Mouse (Mus musculus): ENCODE data around the gene Rabgef1.

Rabgef1 gene

GRCm38 (mm10) chr5:130171956-130172601, 481 bp downstream of the Rabgef1 start:
- no peak for DNase-seq (ENCODE audit: low read depth, low spot score)

DNA sequence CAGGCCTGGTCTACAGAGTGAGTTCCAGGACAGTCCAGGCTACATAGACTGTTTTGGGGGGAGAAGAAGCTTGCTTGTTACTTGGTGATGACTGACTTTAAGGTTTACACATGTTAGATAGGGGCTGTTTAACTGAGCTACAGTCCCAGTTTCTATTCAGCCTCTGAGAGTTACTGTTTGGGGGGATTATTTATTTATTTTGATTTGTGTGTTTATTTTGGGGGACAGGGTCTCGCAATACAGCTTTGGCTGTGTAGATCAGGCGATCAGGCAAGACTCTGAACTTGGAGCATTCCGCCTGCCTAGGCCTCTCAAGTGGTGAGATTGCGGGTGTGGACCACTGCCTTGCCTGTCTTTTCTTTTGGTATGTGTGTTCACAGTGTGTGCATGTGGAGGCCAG, 1.4 kb downstream of the Rabgef1 start:
- no peak for DNase-seq (ENCODE audit: low read depth, low spot score)

DNA sequence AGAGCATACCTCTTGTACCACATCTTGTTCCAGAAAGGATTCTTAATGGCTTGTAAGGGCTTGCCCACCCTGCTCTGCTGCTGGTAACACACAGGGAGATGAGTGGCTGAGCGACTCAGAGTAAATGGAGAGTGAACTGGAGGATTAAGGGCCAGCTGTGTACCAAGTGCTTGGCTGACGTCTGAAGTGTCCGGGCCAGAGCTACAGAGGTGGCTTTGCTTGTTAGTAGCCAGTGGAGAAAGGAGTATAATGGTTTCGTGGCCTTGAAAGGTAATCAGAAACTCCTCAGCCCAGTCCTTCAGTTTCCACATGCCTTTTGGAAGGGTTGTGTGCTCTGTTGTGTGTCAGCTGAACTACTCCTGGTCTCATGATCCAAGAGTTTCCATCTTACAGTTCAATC, 6.3 kb downstream of the Rabgef1 start:
- DNase-seq (ENCODE audit: low read depth, low spot score): no peak

DNA sequence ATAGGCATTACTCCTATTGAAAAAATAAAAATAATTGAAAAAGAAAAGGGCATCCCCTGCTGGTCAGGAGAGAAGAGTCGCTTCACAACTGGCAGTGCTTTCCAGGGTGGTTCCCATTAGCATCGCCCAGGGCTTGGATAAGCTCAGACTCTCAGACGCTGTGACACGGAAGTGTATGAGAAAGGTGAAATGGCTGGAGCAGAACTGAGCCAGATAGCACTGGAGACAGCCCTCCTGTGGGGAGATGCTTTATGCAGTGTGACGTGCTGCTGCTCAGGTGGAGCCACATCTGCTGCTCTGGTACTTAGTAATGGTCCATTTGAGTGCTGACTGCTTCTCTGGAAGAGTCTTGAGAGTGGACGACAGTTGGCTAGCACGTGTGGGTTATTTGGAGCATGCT, 8.8 kb downstream of the Rabgef1 start:
- DNase-seq (ENCODE audit: low read depth, low spot score): no peak

DNA sequence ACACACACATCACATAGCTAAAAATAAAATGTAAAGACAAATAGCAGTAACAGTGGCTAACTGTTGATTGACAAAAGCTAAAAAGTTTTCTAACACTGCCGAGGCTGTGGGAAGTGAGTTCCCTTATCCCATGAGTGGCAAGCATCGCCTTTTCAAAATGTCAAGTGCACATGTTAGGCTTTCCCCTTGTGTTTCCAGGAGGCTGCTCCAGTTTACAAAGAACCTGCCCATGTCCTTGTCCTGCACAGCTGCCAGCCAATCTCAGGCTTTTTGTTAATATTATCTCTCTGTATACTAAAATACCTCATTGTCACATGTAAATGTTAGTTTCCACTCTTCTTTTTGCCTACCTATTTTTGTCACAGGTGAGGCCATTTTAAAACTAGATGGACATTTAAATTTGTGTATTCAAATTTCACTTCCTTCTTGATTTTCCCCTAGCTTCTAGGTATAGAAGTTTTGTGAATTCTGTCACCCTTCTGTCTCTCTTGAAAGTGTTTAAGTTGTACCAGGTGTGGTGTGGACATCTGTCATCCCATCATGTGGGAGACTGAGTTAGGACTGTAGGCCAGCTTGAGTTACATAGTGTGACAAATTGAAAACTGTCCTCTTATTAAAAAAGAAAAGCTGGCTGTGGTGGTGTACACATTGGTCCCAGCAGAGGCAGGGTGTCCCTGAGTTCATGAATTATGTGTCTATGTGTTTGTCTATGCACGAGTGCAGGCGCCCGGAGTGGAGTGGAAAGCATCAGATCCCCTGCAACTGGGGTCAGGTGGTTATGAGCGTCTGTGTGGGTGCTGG, 10.3 kb downstream of the Rabgef1 start:
- DNase-seq (ENCODE audit: low read depth, low spot score): peak; percentile 59

DNA sequence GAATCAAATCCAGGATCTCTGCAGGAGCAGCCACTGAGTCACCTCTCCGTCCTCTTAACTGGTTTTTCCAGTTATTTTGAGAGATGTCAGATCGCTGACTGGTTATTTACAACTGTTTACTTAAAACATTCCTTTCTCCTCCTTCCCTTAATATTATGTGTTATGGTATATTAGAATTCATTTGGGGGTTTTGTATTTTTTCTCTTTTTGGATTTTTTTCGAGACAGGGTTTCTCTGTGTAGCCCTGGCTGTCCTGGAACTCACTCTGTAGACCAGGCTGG, 10.9 kb downstream of the Rabgef1 start:
- no peak for DNase-seq (ENCODE audit: low read depth, low spot score)

DNA sequence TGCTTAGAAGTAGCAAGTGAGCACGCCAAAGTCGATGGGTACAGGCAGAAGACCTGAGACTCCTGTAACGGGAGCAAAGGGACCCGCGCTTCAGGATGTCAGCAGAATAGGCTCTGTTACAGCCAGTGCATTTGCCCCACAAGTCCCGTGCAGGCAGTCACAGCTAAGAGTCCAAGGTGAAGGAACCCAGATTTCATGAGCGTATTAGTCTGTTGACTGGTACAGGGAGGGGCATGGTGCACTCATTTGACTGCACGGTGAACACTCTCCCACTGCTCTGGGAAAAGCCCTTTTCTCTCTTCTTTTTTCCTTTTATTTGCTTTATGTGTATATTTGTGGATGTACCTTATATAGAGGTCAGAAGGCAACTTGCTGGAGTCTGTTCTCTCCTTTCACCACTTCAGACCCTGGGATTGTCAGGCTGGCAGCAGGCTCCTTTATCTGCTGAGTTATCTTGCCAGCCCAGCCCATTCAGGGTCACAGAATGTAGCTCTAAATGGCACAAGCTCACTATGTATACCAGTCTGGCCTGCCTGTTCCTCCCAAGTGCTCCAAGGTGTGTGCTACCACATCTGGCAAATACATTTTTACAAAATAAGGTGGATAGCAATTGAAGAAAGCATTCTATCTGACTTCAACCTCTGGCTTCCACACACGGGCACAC, 12.7 kb downstream of the Rabgef1 start:
- no peak for DNase-seq (ENCODE audit: low read depth, low spot score)

- DNase-seq (ENCODE audit: low read depth, low spot score): no peak
Measured at GRCm38 (mm10) chr5:130185312-130185711, 13.7 kb downstream of the Rabgef1 start.

- DNase-seq (ENCODE audit: low read depth, low spot score): no peak
Measured at GRCm38 (mm10) chr5:130187383-130187782, 15.8 kb downstream of the Rabgef1 start.

DNA sequence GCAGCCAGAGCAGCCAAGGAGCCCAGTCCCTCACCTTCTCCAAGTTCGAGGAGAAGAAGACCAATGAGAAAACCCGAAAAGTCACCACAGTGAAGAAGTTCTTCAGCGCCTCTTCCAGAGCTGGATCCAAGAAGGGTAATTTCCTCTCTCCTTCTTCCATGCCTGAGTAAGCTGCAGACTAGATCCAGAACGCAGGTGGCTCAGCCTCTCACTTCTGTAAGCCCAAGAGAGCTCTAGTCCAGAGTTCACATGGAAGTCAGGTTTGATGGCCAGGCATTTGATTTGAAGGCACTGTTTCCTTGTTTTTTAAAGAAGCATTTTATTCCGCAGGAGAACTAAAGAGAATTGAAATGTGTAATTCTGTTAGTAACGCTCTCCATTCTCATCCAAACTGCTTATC, 19.3 kb downstream of the Rabgef1 start:
- no peak for DNase-seq (ENCODE audit: low read depth, low spot score)

- DNase-seq (ENCODE audit: low read depth, low spot score): no peak
Measured at GRCm38 (mm10) chr5:130191865-130192264, 20.3 kb downstream of the Rabgef1 start.

GRCm38 (mm10) chr5:130192356-130192944, 20.9 kb downstream of the Rabgef1 start:
- no peak for DNase-seq (ENCODE audit: low read depth, low spot score)

- no peak for DNase-seq (ENCODE audit: low read depth, low spot score)
Measured at GRCm38 (mm10) chr5:130193760-130194159, 22.2 kb downstream of the Rabgef1 start.

DNA sequence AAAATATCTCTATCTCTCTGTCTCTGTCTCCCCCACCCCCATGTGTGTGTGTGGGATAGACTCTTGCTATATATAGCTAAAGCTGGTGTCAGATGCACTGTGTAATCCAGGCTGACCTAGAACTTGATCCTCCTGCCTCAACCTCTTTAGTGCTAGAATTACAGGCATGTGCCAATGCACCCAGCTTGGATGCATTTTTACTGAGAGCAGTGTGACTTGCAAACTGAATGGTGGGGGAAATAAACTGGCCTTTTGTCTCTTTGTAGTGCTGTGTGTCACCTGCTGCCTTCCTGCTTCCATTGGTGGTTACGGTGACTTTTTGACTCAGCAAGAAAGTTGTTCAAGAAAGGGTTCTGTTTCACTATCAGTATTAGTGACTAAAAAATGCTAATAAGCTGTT, 24.7 kb downstream of the Rabgef1 start:
- DNase-seq (ENCODE audit: low read depth, low spot score): peak; percentile 70

- no peak for DNase-seq (ENCODE audit: low read depth, low spot score)
Measured at GRCm38 (mm10) chr5:130197454-130197853, 25.9 kb downstream of the Rabgef1 start.

DNA sequence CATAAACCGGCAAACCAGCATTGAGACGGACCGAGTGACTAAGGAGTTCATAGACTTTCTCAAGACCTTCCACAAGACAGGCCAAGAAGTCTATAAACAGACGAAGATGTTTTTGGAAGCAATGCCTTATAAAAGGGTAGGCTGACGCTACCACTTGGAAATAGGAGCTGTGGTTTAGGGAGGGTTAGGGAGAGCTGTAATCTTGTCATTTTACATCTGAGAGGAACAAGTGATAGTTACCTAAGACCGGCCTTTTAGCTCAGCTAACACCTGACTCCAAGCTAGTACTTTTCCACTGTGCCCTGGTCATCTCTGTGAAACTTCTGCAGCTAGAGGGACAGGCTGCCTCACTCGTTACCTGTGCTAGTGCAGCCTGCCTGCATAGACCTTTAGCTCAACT, 26.4 kb downstream of the Rabgef1 start:
- DNase-seq (ENCODE audit: low read depth, low spot score): no peak

- no peak for DNase-seq (ENCODE audit: low read depth, low spot score)
Measured at GRCm38 (mm10) chr5:130200233-130201029, 28.8 kb downstream of the Rabgef1 start.

DNA sequence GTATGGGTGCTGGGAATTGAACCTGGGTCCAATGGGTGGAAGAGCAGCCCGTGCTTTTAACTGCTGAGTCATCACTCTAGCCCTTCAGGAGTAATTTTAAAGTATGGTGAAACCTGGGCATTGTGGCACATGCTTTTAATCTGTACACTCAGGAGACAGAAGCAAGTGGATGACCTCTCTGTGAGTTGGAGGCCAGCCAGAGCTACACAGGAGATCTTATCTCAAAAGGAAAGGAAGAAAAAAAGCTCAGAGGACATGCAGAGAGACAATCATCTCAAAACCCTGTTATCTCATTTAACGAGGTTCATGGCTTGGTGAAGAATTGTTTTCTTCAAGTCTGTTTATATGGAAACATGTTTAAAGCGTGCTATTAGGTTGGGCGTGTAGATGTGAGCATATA, 32.4 kb downstream of the Rabgef1 start:
- DNase-seq (ENCODE audit: low read depth, low spot score): no peak

GRCm38 (mm10) chr5:130204560-130204959, 33.0 kb downstream of the Rabgef1 start:
- DNase-seq (ENCODE audit: low read depth, low spot score): no peak

DNA sequence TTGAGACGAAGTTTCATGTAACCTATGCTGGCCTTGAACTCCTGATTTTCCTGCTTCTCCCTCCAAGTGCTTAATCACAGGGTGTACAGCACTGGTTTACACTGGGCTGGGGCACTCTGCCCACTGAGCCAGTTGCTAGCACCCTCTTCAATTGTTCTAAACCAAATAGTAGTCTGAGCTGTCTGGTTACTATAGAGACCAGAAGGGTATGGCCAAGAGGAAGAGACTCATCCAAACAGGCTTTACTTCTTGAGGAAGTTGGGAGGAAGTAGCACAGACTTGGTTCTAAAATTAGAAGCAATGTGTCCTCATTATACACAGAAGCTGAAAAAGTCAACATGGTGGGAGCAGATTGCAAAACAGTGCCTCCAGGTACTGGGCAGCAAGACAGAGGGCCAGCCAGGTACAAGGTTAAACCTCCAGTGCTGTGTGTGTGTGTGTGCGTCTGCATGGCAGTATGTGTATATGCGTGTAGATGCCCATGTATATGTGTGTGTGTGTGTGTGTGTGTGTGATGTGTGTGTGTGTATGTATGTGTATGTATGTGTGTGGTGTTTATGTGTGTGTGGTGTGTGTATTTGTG, 33.9 kb downstream of the Rabgef1 start:
- DNase-seq (ENCODE audit: low read depth, low spot score): no peak

DNA sequence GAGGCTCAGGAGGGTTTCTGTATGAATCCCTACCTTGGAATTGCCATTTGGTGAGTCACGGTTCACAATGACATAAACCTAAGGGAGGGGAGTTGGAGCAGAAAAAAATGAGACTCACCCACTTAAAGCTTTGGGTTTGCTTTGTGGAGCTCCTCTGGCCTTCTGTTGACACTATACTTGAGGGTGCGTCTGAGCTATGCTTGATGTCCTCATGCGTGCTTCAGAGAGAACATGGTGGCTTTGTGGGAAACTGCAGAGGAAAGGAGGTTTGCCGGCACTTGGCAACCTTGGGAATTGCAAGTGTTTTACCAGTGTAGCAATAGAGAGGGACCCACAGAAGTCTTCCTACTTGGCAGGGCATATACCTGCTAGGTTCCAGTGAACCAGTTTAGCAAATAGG, 35.7 kb downstream of the Rabgef1 start:
- DNase-seq (ENCODE audit: low read depth, low spot score): no peak
